Comparison of ENCODE assay signal across 16 mouse cellular contexts in genomic region chr6:128887091-128887790, GRCm38 (mm10). TPM values are rescaled to one million over a fixed set of nuclear protein-coding genes. Genes with fewer than 3 reads are reported as not detected.
A peak's percentile ranks its signal among the peaks of the same experiment; 100 is the strongest.
DNase-seq lines count a peak whose midpoint lies in the region; ATAC-seq lines count a peak whose summit lies in the region.
"Not testable (repeated sequence)": the region's sequence is repeated elsewhere in the genome, so short reads cannot be mapped to it uniquely, and the experiment has no call there.
"Had no signal": no experiment of that assay in that cellular context is flagged by ENCODE, and none has a peak within 500 bp of the region (broad histone marks: within the 10 kb centered on the region; RNA-seq: fewer than 3 reads in every experiment).

Gene Clec2i, plus strand, starts transcription at chr6:128887588.

- intact Hi-C loops in left cerebral cortex, postnatal 25 days (cut with DNase I) = not testable (repeated sequence)

- DNase-seq in CD4-positive, CD25-positive, alpha-beta regulatory T cell, adult 2 months (ENCODE audit: low read depth, low spot score) = peak; percentile 92
- DNase-seq in left cerebral cortex, postnatal 25 days (ENCODE audit: low spot score in 2 of 2) = peak; percentile 29 to 75
- DNase-seq in lung, postnatal 14 days = peak; percentile 9
- peak; percentile 63 to 73 for DNase-seq in natural killer cell, adult 2 months (ENCODE audit: low spot score in 2 of 2)
- peak; percentile 43 for DNase-seq in spleen, adult 12 weeks (ENCODE audit: low spot score)
- DNase-seq in thymus, postnatal 14 days = peak; percentile 83

- ATAC-seq in common myeloid progenitor, adult 5-6 weeks (replicated peaks; ENCODE audit: low read depth, poor library complexity, severe bottlenecking) = peak; percentile 45
- peak; percentile 72 for ATAC-seq in inflammation-experienced regulatory T-cells, adult 6 months

RNA-seq across cellular contexts. Expression of gene Clec2i, which starts in this region (rescaled TPM):
- 8.0 and 8.1 TPM in 2 replicates for total RNA-seq in common myeloid progenitor, adult 5-6 weeks (2017)
- polyA plus RNA-seq in inflammation-experienced regulatory T-cells, adult 6 months (2017; shearing (Covaris generic)) = 10 to 100 TPM; 70.5 to 91.7 (median 73.9) TPM
- not detected for total RNA-seq in left cerebral cortex, postnatal 25 days (2021)
- total RNA-seq: gastrocnemius, adult 8-10 months; heart, postnatal 36 days; layer of hippocampus, adult 2 months had no signal
- polyA plus RNA-seq: forebrain, embryonic 14.5 days; heart, embryonic 10.5 days; limb, embryonic 11.5 days; midbrain, embryonic 14.5 days; neural tube, embryonic 12.5 days had no signal

Comparison
In these comparisons a context has a peak if more than half of its experiments do, and no peak if none do; other contexts are left out.
1. Peak in every context shown above with its lines: DNase-seq and ATAC-seq.
2. Peak in DNase-seq in left cerebral cortex, postnatal 25 days; RNA of the gene not detected or under 1 TPM.
3. DNase-seq: peak in every context shown above with its lines; median percentile 92 in CD4-positive, CD25-positive, alpha-beta regulatory T cell, adult 2 months; 83 in thymus, postnatal 14 days; 68 in natural killer cell, adult 2 months; 52 in left cerebral cortex, postnatal 25 days; 43 in spleen, adult 12 weeks; 9 in lung, postnatal 14 days.